In the genomic region with DNA sequence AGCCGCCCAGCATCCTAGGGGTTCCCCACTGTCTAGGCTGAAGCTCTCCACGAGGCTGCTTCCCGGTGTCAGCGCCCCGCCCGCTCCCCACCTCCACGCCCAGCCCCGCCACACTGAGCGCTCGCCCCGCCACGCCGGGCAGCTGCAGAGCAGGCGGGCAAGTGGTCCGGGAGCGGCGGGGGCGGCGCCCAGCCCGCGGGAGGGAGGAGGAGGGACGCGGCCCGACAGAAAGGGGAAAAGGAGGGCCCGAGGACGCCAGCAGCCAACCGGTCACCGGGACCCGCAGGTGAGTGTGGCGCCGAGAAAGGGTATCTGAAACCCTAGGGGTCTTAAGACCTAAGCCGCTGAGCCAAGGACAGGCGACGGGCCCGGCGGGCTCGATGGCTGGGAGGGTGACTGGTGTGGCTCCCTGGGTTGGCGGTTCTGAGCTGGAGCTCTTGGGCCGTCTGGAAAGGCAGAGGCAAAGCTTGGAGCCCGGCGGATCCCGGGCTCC, we compare ENCODE assay signal across 8 mouse cellular contexts. TPM values are rescaled to one million over a fixed set of nuclear protein-coding genes. Genes with fewer than 3 reads are reported as not detected.
DNase-seq lines count a peak whose midpoint lies in the region; ATAC-seq and TF ChIP-seq lines count a peak whose summit lies in the region.

A gene (plus strand): TSS at position 227 of the 493 bp plus-strand sequence.

- peak within 1 kb of the TSS; percentile 72 for H3K4me2 ChIP-seq in heart, embryonic 11.5 days
- H3K4me2 ChIP-seq in stomach, embryonic 16.5 days (ENCODE audit: low read depth, low read length), result peak within 1 kb of the TSS; percentile 61

- WGBS in heart, embryonic 11.5 days (ENCODE audit: insufficient replicate concordance), result 8% methylated on average over 36 of the region's 42 CpGs
- WGBS in stomach, embryonic 16.5 days, result 10% methylated on average over 39 of the region's 42 CpGs

- peak within 1 kb of the TSS; percentile 41 for H3K4me3 ChIP-seq in left cerebral cortex, adult 2 months
- peak within 1 kb of the TSS; percentile 41 for H3K4me3 ChIP-seq in heart, embryonic 11.5 days (ENCODE audit: low read depth, low read length)
- H3K4me3 ChIP-seq in stomach, embryonic 16.5 days (replicated peaks; ENCODE audit: low read length), result peak within 1 kb of the TSS; percentile 51

- H3K9me3 ChIP-seq in heart, embryonic 11.5 days (replicated peaks; ENCODE audit: control insufficient read depth, low read length), result no peaks in the 10 kb centered on the region
- no peaks in the 10 kb centered on the region for H3K9me3 ChIP-seq in stomach, embryonic 16.5 days (replicated peaks; ENCODE audit: control insufficient read depth, low read length)

- H3K27ac ChIP-seq in left cerebral cortex, adult 2 months, result no peak within 1 kb of the TSS
- H3K27ac ChIP-seq in heart, embryonic 11.5 days (ENCODE audit: low read depth, low read length), result no peak within 1 kb of the TSS
- no peak within 1 kb of the TSS for H3K27ac ChIP-seq in stomach, embryonic 16.5 days (ENCODE audit: low read length)

- DNase-seq in left cerebral cortex, adult 2 months (ENCODE audit: extremely low spot score in 1 of 2, low spot score in 2 of 2), result no peak
- no peak for DNase-seq in left cerebral cortex, postnatal 14 days (ENCODE audit: low spot score in 2 of 2)
- peak; percentile 23 for DNase-seq in embryo, embryonic 10 days (ENCODE audit: low spot score)
- peak; percentile 34 for DNase-seq in kidney, postnatal 10 days

- TF ChIP-seq CTCF in left cerebral cortex, adult 2 months (IDR thresholded peaks at IDR 0.05), result no peak

- H3K36me3 ChIP-seq in heart, embryonic 11.5 days (ENCODE audit: control insufficient read depth, insufficient read depth, low read length), result no peaks in the 10 kb centered on the region
- H3K36me3 ChIP-seq in stomach, embryonic 16.5 days (ENCODE audit: control insufficient read depth, insufficient read depth, low read length), result no peaks in the 10 kb centered on the region

- ATAC-seq in heart, embryonic 11.5 days (replicated peaks; ENCODE audit: insufficient number of reproducible peaks, low FRiP score, low TSS enrichment), result no peak
- ATAC-seq in megakaryocyte-erythroid progenitor cell, adult 5-6 weeks (replicated peaks; ENCODE audit: low FRiP score, low TSS enrichment, poor library complexity, severe bottlenecking), result peak; percentile 83
- peak; percentile 72 for ATAC-seq in stomach, embryonic 16.5 days (ENCODE audit: insufficient read depth, low FRiP score)
- ATAC-seq in CD4-positive, CD25-positive, alpha-beta regulatory T cell, adult 4 months, result no peak

- peaks cover 16% of the 10 kb centered on the region for H3K27me3 ChIP-seq in heart, embryonic 11.5 days (ENCODE audit: control insufficient read depth, insufficient read depth, low read length)
- peaks cover 8% of the 10 kb centered on the region; the same call in 1 of the 2 replicates for H3K27me3 ChIP-seq in stomach, embryonic 16.5 days (ENCODE audit: control insufficient read depth, insufficient read depth, low read length)

- intact Hi-C loops in left cerebral cortex, adult 2 months (cut with DNase I), result no loop called here
- intact Hi-C loops in left cerebral cortex, postnatal 14 days (cut with DNase I), result no loop called here

- H3K4me1 ChIP-seq in heart, embryonic 11.5 days (ENCODE audit: control insufficient read depth, insufficient read depth, low read length), result no peaks in the 10 kb centered on the region
- no peaks in the 10 kb centered on the region for H3K4me1 ChIP-seq in stomach, embryonic 16.5 days (ENCODE audit: control insufficient read depth, insufficient read depth, low read length)

- 0 out of 2 replicates have a peak within 1 kb of the TSS, but pooled peaks have one; percentile 43 for H3K9ac ChIP-seq in heart, embryonic 11.5 days (ENCODE audit: low read depth, low read length)
- H3K9ac ChIP-seq in stomach, embryonic 16.5 days (ENCODE audit: low read length), result peak within 1 kb of the TSS; percentile 60

RNA-seq across cellular contexts. Expression of the gene that starts here (rescaled TPM):
- total RNA-seq in left cerebral cortex, adult 2 months (2021), result 1 to 10 TPM in 1 of 2 experiments, under 1 TPM in 1; 0.94 to 1.0 TPM
- total RNA-seq in left cerebral cortex, postnatal 14 days (2021), result 1 to 10 TPM; 1.5 to 1.7 TPM
- 0.45 and 0.54 TPM in 2 replicates for polyA plus RNA-seq in heart, embryonic 11.5 days (2014; fragmentation: Nextera tagmentation; extraction: Ambion mirVana)
- total RNA-seq in megakaryocyte-erythroid progenitor cell, adult 5-6 weeks (2014; fragmentation: Nextera tagmentation), result 0.15 TPM in 1 of 2 replicates, not detected in the other
- 0.30 and 0.85 TPM in 2 replicates for total RNA-seq in megakaryocyte-erythroid progenitor cell, adult 5-6 weeks (2017)
- polyA plus RNA-seq in stomach, embryonic 16.5 days (2015; fragmentation: Nextera tagmentation; extraction: Ambion mirVana), result 5.1 and 5.2 TPM in 2 replicates
- not detected for polyA plus RNA-seq in CD4-positive, CD25-positive, alpha-beta regulatory T cell, adult 4 months (2017; shearing (Covaris generic))

Comparison
In these comparisons a context has a peak if more than half of its experiments do, and no peak if none do; other contexts are left out.
1. Peak in ATAC-seq in megakaryocyte-erythroid progenitor cell, adult 5-6 weeks; RNA of the gene not detected or under 1 TPM.
2. DNase-seq: peak in embryo, embryonic 10 days (single experiment) and kidney, postnatal 10 days (single experiment); none in left cerebral cortex, adult 2 months (0 of 2) and left cerebral cortex, postnatal 14 days (0 of 2).
3. Peak in every context shown above with its lines, with median percentiles within 50 percentile points of each other: H3K4me3 ChIP-seq.